Mouse (Mus musculus): ENCODE results near the gene Zc3h12b.

GRCm38 (mm10) chrX:95965036-95965435, 253.6 kb downstream of the Zc3h12b start:
- TF ChIP-seq CTCF (IDR thresholded peaks at IDR 0.05; ENCODE audit: control insufficient read depth, insufficient read depth, low read length), result no peak
- no peak for TF ChIP-seq POLR2A (IDR thresholded peaks at IDR 0.05; ENCODE audit: borderline replicate concordance, control insufficient read depth, low read depth, low read length)
